Mouse (Mus musculus): Measurements from ENCODE around the gene Gtsf1l.

The Gtsf1l gene

GRCm38 (mm10) chr2:163051691-163052090 lies 36.0 kb downstream of the Gtsf1l start:
- DNase-seq (ENCODE audit: low spot score): no peak

- no peak for DNase-seq (ENCODE audit: low spot score)
These were observed 38.5 kb downstream of the Gtsf1l start for GRCm38 (mm10) chr2:163049116-163049515.

- peak; percentile 84 for DNase-seq (ENCODE audit: low spot score)
These were observed 39.5 kb downstream of the Gtsf1l start for GRCm38 (mm10) chr2:163048125-163048524.

GRCm38 (mm10) chr2:163039940-163040339 lies 47.7 kb downstream of the Gtsf1l start:
- DNase-seq (ENCODE audit: low spot score): no peak
